Mouse (Mus musculus) ovary, postnatal 14 days (tissue): ENCODE results near the gene Ssmem1.

ENCODE experiments used
- DNase-seq: peaks from one replicate; pipeline ENCODE4 v3.0.0; 2022; ENCODE audit warnings: low spot score

The Ssmem1 gene

DNA sequence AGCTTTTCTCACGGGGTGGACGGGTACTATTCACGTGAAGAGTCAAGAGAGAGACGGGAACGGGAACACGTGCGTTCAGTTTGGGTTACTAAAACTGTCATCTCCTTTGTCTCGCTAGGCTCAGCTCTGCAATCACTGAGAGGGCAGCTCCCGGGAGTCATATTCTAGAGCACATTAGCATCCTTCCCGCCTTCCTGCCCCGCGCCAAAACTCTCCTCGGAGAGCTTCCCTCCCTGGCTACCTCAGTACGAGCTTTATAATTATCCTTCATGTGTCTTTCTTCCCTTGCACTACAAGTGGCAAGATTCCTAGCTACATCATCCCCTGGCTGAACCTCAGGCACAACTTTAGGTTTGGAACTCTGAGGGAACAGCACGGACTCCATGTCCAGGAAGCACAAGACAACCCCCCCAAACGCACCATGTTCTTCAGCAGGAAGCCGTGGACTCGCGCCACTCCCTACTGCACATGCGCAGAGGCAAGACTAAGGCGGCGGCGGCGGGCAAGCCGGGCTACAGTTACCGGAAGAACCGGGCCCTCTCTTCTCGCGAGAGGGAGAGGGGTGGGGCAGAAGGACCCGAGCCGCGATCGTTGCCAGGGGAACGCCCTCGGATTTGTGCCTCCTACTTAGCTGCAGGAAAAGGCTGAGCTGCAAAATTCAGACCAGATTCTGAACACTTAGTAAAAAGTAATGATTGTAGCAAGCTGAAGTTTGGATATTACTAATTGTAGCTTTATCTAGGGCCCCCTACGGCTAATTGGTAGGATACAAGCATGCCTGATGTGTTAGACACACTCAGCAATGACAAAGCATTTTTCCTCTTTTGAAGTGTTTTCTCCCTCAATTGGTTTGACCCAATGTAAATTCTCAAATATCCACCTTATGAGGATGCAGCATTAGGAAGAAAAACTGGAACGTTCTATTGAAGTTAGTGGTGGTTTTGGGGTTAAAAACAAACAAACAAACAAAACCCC lies at the start of gene Ssmem1, which contains the start of gene Tmem209:
Gene Ssmem1, plus strand, starts transcription at position 585 of the 975 bp plus-strand sequence.
Gene Tmem209, minus strand, starts transcription at position 519 of the 975 bp plus-strand sequence.
- DNase-seq = peak; percentile 97

DNA sequence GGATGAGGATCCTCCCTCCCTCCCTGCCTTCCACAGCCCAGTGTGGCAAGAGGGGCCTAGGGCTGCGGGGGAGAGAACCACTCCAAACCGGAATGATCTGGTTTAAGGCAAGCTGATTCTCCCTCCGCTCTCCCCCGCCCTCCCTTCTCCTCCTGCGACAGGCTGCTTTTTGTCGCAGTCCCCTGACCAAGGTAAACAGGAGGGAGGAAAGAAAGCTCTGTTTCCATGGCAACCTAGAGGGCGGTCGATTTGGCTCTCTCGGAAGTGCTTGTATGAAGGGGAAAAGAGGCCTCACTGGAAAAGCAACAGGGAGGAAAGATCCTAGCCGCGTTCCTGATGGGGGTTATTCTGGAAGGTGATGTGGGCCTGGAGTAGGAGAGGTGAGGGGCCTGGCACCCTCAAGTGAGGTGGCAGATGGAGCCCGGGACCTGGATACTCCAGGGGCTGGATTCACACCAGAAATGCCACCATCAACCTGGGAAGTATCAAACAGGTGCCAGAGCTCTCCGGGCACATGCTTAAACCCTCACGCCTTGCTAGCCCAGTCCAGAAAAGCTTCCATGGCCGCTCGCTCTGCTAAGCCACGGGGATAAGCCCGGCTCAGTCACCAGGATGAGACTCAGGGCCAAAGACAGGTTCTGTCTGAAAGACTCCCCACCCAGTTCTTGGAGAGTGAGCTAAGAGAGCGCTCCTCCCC lies 48.8 kb upstream of the Ssmem1 start:
- peak; percentile 58 for DNase-seq

DNA sequence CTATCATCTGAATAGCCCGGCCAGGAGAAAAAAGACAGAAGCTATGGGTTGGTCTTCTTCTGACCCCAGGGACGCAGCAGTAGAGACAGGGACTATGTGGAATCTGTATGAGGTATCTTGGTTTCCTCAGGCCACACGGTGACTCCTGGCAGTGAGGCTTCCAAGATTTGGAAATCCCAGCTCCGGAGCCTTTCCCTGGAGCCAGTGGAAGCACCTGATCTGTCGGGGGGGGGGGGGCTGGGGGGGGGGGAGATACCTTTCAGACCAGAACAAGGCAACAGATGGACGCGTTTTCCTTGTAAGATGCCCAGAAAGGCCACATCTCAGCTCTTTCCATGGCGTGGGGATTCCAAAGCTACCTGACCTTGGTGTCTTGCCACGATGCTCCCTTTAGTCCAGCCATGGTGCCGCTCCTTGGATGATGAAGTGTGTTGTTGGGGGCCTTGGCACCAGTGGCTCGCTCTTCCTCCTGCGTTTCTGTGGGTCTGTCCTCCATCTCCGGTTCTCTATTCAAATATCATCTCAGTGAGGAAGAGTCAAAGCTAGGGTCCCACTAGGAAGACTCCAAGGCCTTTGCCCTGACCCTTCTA lies 47.8 kb upstream of the Ssmem1 start:
- DNase-seq = no peak

DNA sequence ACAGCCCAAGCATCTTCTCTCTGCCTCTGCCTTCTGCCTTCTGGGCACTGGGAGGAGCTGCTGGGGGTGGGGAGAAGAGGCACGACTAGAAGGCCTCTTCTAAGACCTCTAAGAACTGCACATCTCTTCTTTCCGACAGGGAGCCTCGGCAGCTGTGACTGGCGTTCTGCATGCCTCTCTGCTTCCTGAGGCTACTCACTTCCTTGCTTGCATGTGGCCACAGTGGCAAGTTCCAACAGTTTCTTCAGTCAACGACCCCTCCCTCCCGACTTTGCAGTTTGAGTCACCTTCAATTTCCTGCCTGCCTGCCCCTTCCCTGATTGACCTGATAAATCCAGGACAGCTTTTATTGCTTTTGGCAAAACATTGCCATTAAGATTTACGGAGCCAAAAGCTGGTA lies 46.8 kb upstream of the Ssmem1 start:
- no peak for DNase-seq

DNA sequence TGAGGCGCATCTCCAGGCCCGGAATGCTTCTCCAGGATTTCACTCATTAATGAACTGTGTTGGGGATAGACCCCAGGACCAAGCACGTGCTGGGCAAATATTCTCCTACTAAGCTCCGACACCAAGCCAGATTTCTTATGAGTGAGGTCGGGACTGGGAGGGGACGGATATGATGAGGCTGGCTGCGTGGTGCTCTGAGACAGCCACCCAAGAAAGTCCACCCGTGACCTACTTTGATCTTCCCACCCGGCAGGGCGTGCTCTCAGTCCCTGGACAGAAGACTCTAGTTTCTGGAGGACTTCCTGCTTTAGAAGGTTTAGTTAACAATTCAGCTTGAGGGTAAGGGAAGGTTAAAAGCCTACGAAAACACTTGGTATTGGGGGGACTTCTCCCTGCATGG lies 44.1 kb upstream of the Ssmem1 start:
- no peak for DNase-seq

DNA sequence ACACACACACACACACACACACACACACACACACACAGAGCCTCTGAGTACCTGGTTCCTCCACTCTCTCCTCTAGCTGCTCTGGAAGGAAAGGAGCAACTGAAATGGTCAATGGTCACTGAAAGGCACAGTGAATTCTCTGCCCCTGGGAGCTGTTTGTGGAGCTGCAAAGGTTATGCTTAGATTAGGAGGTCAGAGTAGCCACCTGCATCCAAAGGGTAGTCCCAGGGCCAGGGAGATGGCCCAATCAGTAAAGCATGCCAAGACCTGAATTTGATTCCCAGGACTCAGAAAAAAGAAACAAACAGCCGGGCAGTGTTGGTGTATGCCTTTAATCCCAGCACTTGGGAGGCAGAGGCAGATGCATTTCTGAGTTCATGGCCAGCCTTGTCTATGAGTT lies 41.6 kb upstream of the Ssmem1 start:
- DNase-seq = no peak

DNA sequence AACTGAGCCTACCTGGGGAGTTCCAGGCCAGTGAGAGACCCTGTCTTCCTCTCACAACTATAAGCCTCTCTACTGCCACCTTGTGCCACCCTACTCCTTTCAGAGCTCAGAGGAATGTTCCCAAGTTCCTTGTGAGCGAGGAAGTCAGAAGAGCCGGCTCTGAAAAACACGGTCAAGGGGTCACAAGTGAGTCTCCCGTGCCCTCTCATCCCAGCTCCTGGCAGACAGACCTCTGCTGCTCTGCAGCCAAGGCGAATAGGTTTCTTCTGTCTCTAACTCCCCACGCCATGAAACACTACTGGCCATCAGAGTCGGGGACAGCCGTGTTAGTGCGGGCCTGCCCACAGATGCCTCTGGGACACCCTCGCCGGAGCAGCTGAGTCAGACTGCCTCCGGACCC lies 41.0 kb upstream of the Ssmem1 start:
- DNase-seq = peak; percentile 25

DNA sequence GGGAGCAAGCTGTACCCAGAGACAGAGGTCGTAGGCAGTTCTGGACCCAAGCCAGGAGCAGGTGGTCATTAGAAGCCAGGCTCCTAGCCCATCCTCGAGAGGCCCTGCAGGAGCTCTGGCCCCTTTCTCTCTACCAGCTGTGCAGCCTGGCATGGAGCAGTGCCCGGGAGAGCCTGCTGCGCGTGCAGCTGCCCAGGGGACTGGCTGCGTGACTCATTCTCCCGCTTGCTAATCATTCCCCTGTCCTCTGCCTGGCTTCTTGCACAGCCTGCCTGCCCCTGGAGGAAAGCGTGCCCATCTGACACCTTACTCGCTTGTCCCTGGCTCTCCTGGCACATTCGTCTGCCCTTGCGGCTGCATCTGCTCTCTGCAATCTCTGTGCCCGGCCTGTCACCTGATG lies 40.3 kb upstream of the Ssmem1 start:
- DNase-seq = no peak

DNA sequence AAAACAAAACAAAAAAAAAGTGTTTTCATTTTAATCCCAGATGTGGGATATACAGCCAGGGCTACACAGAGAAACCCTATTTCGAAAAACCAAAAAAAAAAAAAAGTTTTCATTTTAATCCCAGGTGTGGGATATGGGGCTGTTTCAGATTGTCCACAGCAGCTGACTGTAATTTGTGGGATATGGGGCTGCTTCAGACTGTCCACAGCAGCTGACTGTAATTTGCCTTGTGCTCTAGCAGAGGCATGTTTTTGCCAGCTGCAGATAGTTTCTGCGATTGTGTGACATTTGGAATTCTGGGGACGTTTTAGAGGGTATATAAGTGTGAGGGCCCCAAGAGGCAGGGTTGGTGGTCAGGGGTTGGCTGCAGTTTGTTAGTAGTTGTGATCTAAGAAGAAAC lies 37.9 kb upstream of the Ssmem1 start:
- DNase-seq = no peak

DNA sequence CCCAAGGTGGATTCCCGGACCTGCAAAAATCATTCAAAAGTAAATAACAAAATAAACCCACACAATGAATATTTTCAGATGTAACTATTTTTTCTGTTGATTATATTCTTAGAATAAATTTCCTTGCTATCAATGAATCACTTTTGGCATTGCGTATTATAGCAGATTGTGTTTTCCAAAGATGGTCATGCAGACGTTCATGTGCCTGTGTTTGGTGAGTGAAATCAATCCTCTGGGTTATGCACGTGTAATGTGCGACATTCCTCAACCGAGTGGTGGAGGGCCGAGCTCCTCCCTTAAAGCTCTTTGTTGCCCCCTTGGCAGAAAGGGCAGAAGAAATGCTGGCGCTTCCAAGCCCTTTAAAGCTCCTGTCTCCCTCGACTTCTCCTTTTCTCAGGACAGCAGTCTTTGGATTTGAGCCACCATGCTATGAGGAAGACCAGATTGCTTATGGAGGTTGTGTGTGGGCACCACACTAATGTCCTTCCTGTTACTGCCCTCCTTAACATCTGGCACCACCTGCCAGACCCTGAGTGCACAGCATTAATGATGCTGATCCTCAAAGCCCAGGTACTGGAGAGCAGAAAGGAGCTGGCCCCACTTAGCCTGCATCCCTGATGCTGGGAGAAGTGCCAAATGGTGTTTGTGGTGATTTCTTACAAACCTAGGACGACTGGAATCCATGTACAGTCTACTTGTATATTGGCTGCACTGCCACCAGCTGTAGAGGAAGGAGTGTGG lies 33.5 kb upstream of the Ssmem1 start:
- no peak for DNase-seq

DNA sequence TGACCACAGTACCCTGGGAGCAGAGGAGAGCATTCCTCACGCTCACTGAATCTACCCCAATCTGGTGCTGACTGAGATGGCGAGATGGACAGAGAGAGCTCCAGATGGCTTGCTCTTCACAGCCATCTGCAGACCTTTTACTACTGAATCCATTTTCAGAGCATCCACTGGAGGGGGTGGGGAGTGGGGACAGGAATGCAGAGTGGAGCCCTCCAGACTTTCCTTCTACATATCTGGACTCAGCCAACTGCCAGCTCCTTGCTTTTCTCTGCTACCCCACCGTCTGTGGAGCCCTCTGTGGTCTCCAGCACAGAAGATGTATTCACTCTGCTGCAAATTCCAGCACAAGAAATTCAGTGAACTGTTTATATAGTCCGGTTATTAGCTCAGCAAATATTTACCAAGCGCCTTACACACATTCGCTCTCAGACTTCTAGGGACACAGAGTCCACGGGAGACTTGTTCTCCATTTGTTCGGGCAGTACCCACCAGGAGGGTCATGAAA lies 32.4 kb upstream of the Ssmem1 start:
- DNase-seq = no peak

DNA sequence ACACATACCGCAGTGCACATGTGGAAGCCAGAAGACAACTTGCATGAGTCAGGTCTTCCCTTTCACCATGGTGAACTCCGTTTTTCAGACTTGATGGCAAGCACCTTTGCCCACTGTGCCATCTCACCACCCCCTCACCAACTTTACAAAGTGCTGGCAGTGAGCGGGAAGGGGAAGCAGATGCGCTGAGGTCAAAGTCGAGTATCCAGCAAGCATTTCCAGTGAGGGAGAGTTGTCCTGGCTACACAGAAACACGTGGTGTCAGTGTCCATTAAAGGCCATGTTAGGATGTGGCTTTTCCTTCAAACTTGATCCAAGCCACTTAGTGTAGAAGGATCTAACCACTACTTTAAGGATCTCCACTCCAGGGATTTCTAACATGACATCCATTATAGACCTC lies 31.9 kb upstream of the Ssmem1 start:
- no peak for DNase-seq

DNA sequence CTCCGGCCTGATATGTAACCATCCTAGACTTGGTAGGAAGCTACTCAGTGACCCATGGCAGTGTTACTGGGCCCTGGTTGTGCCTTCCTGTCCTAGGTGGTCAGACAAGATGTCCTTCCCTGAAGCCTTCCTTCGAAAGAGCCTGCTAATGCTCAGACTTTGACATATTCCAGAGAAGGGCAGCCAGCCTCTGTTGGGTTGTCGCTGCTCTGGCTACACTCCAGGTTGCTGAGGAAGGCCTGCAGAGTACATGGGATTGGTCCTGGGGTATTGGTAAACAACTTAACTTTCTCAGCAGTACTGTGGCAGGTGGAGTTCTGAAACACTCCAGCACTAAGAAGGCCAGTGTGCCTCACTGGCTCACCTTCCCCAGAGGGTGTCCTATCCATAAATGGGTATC lies 30.2 kb upstream of the Ssmem1 start:
- no peak for DNase-seq

DNA sequence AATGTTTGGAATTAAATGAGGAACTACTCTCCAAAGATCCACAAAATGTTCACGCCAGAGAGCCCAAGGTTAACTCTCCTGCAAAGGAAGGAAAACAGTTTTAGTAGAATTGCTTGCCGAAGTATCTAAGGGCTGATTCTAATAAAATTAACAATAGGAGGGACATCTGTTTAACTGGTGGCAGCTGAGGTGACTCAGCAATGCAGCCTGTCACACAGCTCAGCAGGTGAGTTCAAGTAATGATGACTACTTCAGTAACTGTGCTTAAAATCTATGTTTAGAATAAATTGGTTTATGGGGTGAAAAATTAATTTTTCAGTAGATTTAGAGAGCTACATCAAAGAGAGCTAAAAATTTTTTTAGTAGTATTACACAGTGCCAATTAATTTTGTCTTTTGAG lies 26.7 kb upstream of the Ssmem1 start:
- DNase-seq = no peak

DNA sequence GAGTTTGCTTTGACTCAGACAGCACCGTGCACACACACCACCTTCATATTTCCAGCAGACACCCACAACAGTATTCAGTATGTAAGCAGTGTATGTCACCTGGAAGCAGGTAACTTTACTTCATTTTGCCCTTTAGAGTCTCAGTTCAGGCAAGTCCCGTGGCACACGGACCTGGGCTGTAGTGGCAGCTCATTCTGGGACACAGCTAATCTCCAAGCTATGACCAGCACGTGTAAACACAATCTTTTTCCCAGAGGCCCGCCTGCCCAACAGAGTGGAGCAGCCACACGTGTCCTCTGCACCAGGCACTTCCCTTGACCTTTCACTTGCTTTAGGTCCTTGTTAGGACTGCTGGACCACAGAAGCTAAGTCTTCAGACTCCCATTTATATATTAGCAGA lies 23.1 kb upstream of the Ssmem1 start:
- DNase-seq = no peak

DNA sequence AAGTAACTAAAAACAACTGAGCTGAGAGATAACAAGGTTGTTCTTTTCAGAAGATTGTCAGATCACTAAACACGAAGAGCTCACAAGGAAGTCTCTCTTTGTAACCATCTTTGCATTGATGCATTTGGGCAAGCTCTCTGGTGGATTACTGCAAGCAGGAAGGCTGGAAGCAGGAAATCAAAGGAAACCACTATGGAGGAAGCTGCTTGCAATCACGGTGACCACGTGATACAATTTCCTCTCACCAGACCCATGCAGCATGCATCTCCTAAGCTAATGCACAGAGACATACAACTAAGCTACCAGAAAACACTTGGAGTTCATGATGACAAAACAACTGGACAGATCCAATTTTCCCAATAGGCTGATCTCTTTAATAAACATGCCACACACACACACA lies 10.6 kb upstream of the Ssmem1 start:
- DNase-seq = no peak

DNA sequence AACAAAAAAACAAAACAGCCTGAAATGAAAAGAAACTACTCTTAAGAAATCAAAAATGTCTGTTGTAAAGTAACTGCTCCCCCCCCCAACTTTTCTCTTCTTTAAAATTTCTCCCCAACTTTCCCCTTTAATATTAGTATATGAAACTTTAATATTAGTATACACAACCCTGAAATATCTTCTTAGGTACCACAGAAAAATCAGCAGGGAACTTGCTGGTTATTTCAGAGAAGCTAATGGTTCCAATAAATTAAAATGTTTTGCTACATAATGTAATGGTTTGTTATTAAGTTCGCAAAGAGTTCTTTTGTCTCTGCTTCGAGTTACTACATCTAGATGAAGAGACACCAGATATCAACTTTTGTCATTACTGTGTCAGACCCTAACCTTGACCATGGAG lies 825 bp upstream of the Ssmem1 start:
- DNase-seq = no peak

DNA sequence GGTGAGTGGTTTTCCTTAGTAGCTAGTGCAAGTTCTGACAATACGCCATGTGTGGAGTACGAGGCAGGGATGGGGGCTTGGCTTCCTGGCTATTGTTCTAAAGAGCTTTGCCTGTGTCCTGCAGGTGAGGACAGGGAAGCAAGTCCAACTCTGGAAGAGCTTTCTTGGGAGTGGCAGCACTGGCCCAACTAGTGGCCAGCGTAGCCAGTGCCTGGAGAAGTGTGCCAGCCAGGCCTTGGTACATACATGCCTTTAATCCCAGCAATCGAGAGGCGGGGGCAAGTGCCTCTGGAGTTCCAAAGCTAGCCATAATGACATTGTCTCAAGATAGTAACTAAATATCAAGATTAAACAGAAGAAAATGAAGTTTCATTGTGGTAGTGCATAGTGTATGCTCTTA lies 642 bp downstream of the Ssmem1 start:
- DNase-seq = no peak

DNA sequence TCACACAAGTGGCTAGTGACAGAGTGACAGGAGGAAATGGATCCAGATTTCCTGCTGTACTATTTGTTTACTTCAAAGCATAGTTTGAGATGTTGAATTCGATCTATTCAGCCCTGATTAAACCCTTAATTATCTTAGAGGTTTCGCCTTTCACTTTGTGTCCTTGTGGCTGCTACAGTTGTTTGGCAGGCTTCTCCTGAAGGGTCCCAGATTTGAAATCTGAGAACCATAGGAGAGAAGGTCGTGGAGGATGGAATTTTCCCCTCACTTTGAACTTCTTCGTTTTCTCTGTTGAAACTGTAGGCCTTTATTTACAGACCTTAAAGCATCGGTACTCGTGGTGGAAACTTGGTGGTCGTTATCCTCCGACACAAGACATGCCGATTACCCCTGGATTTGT lies 4.6 kb downstream of the Ssmem1 start:
- no peak for DNase-seq

DNA sequence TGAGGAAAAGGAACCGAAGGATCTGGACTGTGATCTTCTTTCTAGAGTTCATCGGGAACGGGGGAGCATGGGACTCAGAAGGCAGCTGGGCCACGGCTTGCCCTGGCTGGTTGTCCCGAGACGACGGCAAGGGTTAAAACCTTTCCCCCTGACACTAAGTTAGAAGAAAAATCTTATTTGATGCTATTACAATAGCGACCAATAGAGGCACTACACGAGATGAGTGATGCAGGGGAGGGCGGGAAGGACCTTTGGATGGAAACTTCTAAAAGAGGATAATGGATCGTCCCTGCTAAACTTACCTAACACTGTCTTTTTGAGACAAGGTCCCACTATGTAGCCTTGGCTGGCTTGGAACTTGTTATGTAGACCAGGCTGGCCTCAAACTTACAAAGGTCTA lies 10.8 kb downstream of the Ssmem1 start:
- DNase-seq = no peak

DNA sequence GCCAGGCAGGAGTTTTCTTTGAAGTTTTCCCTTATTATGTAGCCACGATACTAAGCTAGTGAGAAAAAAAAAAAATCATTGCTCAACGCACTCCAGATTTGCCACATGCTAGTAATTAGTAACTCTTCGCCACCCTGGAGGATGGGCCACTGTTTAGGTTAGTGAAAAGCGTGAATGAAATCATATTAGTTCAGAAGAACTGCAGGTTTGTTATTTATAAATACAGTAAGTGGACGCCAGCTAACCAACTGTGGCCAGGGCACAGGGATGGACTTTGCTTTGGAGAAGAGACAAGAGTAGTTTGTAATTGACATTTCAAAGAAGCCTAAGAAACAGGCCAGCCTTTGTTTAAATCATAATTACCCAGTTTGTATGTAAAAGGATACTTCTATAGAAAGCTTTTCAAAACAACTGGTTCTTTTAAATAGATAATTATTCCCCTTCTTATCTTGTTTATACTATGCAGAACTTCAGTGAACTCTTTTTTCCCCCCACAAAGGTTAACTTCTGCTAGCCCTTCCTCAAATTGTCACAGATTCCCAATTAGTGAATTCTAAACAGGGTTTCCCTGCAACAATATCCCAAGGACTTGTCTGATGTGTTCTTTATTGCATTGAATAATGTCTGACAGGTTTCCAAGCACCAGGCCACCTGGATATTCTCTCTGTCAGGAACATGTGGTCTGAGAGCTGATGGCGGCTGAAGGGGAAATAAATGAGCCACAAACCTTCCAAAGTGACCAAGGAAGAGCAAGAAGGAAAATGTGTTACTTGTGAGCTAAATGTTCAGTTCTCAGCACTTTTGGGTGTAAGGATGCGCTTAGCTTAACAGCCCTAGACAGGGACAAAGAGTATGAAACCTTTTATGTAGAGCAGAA lies 16.0 kb downstream of the Ssmem1 start:
- no peak for DNase-seq
